Mouse (Mus musculus) hindbrain, embryonic 14.5 days (tissue): ENCODE data around the gene Slc30a6. TPM values are rescaled to one million over a fixed set of nuclear protein-coding genes. Genes with fewer than 3 reads are reported as not detected.

ENCODE experiments used
- ATAC-seq: fragments of 200-750 bp; cut with Nextera tagmentation; 2 replicates; pipeline ENCODE4 v1.8.0; 2017; ENCODE audit warnings: moderate number of reproducible peaks, mild to moderate bottlenecking, moderate TSS enrichment, moderate library complexity; ENCODE audit not compliant: low FRiP score
- DNase-seq: peaks from one replicate; pipeline ENCODE4 v3.0.0-alpha.2; 2015; ENCODE audit warnings: low spot score
- H3K27ac ChIP-seq: fragments of 300-500 bp; sonication (generic); 2 replicates; pipeline ENCODE4 v1.5.1; 2014; ENCODE audit warnings: mild to moderate bottlenecking, moderate library complexity
- H3K27me3 ChIP-seq: fragments of 300-500 bp; sonication (generic); 2 replicates; pipeline ENCODE4 v1.6.1; 2014; ENCODE audit warnings: mild to moderate bottlenecking, low read length, mixed read lengths; ENCODE audit not compliant: control insufficient read depth, insufficient read depth
- H3K36me3 ChIP-seq: fragments of 300-500 bp; sonication (generic); replicated peaks from 2 replicates; pipeline ENCODE4 v1.6.1; 2014; ENCODE audit not compliant: control insufficient read depth, insufficient read depth
- H3K4me1 ChIP-seq: fragments of 300-500 bp; sonication (generic); replicated peaks from 2 replicates; pipeline ENCODE4 v1.6.1; 2014; ENCODE audit warnings: antibody characterized with exemption, low read length, mixed read lengths; ENCODE audit not compliant: control insufficient read depth, insufficient read depth
- H3K4me2 ChIP-seq: fragments of 300-500 bp; sonication (generic); replicated peaks from 2 replicates; pipeline ENCODE4 v1.6.1; 2014; ENCODE audit warnings: mild to moderate bottlenecking, moderate library complexity
- H3K4me3 ChIP-seq: fragments of 300-500 bp; sonication (generic); replicated peaks from 2 replicates; pipeline ENCODE4 v1.5.1; 2014; ENCODE audit warnings: mild to moderate bottlenecking, low read length
- H3K9ac ChIP-seq: fragments of 300-500 bp; sonication (generic); 2 replicates; pipeline ENCODE4 v1.6.1; 2014
- H3K9me3 ChIP-seq: fragments of 300-500 bp; sonication (generic); 2 replicates; pipeline ENCODE4 v1.6.1; 2016; ENCODE audit warnings: low read length; ENCODE audit not compliant: control insufficient read depth
- WGBS: fragments of 180-500 bp; shearing (Covaris S2); extraction: QIAGEN DNeasy Blood & Tissue Kit; methylation state at CpG from one replicate; pipeline ENCODE4 v1.1.7; 2014; 5-methylcytosine and 5-hydroxymethylcytosine counted together
- polyA plus RNA-seq: library from polyadenylated mRNA; unstranded; fragments of >200 nt; fragmentation: Nextera tagmentation; extraction: Ambion mirVana; gene quantifications from 2 replicates; pipeline ENCODE4 v1.2.1, GENCODE M21; 2014

The Slc30a6 gene
- polyA plus RNA-seq: 28.1 and 30.8 TPM in 2 replicates

DNA sequence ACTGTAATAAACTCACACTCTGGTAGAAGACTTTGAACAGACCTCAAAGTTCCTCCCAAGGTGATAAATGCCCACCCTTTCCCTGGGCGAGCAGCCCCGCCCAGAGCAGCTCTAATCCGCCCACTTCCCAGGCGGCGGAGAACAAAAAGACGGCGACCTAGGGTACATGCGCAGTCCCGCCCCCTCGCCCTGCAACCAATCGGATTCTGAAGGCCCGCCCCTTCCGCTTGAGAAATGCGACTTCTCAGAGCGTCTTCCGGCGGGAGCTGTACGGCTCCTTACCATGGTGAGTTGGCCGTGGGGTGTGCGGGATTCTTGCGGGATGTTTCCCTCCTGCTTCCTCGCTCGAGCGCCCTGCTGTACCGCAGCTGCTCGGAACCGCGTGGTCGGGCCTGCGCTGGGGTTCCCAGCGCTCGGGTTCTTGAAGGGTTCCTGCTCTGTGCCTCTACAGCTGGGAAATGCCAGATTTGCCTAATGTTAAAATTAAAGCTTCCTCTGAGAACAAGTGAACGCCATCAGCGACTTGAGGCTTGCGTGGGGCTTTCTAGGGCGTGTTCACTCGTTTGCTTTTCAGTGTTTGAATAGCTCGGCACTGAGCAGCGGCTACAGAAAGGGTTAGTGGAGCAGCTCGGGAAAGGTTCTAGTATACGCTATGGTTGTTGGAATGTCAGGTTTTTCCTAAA is at the start of gene Slc30a6:
Gene Slc30a6 (plus strand): TSS at position 226 of the 683 bp plus-strand sequence.
- ATAC-seq: peak; percentile 98
- H3K4me3 ChIP-seq: peak within 1 kb of the TSS; percentile 68
- peak within 1 kb of the TSS; percentile 87 for H3K27ac ChIP-seq
- peaks cover 4% of the 10 kb centered on the region; the same call in 1 of the 2 replicates for H3K36me3 ChIP-seq
- H3K27me3 ChIP-seq: no peaks in the 10 kb centered on the region
- peak; percentile 95 for DNase-seq
- WGBS: under 1% methylated on average over 41 of the region's 41 CpGs
- H3K4me2 ChIP-seq: peak within 1 kb of the TSS; percentile 78
- H3K9ac ChIP-seq: peak within 1 kb of the TSS; percentile 77
- peaks cover 12% of the 10 kb centered on the region for H3K4me1 ChIP-seq
- no peaks in the 10 kb centered on the region for H3K9me3 ChIP-seq

DNA sequence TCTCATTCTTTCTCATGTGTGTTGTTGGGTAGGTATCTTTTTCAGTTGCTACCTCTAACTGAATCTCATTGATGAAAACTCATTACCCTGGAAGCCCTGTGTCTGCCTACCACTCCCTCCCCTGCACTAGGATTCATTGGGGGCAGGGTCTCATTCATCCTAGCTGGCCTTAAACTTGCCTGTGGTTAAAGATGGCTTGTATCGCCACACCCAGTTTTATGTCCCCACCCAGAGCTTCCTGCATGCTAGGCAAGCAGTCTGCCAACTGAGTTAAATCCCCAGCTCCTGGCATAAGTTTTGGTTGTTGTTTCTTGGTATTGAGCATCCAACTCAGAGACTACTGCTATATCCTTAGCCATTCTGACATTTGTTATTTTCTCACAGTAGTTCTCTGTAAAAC is 31.8 kb upstream of the Slc30a6 start:
- H3K4me3 ChIP-seq: no peak overlapping the region
- H3K9me3 ChIP-seq: no peaks in the 10 kb centered on the region
- H3K27me3 ChIP-seq: no peaks in the 10 kb centered on the region
- H3K9ac ChIP-seq: no peak overlapping the region
- no peaks in the 10 kb centered on the region for H3K4me1 ChIP-seq
- 87% methylated on average over 1 of the region's 1 CpGs for WGBS
- ATAC-seq (no peak), DNase-seq (no peak)
- peaks cover 86% of the 10 kb centered on the region for H3K36me3 ChIP-seq
- no peak overlapping the region for H3K4me2 ChIP-seq
- no peak overlapping the region for H3K27ac ChIP-seq

- no peaks in the 10 kb centered on the region for H3K27me3 ChIP-seq
- no peaks in the 10 kb centered on the region for H3K9me3 ChIP-seq
- no peak overlapping the region for H3K9ac ChIP-seq
- ATAC-seq: no peak
- H3K27ac ChIP-seq: no peak overlapping the region
- no peak overlapping the region for H3K4me2 ChIP-seq
- H3K4me1 ChIP-seq: no peaks in the 10 kb centered on the region
- H3K4me3 ChIP-seq: no peak overlapping the region
- WGBS: 87% methylated on average over 1 of the region's 1 CpGs
- peaks cover 84% of the 10 kb centered on the region for H3K36me3 ChIP-seq
- DNase-seq: no peak
These were observed 18.5 kb upstream of the Slc30a6 start for GRCm38 (mm10) chr17:74376916-74377315.

- DNase-seq: no peak
- Histone ChIP-seq H3K9ac (no peak overlapping the region), H3K9me3 (no peaks in the 10 kb centered on the region), H3K4me3 (no peak overlapping the region), H3K27me3 (no peaks in the 10 kb centered on the region), H3K4me2 (no peak overlapping the region), H3K27ac (no peak overlapping the region), H3K36me3 (peaks cover 84% of the 10 kb centered on the region), H3K4me1 (no peaks in the 10 kb centered on the region)
- no peak for ATAC-seq
These were observed 8.8 kb upstream of the Slc30a6 start for GRCm38 (mm10) chr17:74386657-74387056.

- 82% methylated on average over 3 of the region's 3 CpGs for WGBS
- peaks cover 52% of the 10 kb centered on the region for H3K36me3 ChIP-seq
- no peak for ATAC-seq
These were observed 5.6 kb upstream of the Slc30a6 start for GRCm38 (mm10) chr17:74389847-74390246.

GRCm38 (mm10) chr17:74394381-74394780 is 1.0 kb upstream of the Slc30a6 start:
- Histone ChIP-seq H3K9ac (no peak overlapping the region), H3K36me3 (peaks cover 11% of the 10 kb centered on the region; the same call in 1 of the 2 replicates), H3K4me2 (0 out of 2 replicates have a peak overlapping the region, but pooled peaks have one; percentile 78), H3K4me3 (peak overlapping the region; percentile 68; the same call in 1 of the 2 replicates), H3K4me1 (peaks cover 12% of the 10 kb centered on the region), H3K9me3 (no peaks in the 10 kb centered on the region), H3K27ac (no peak overlapping the region), H3K27me3 (no peaks in the 10 kb centered on the region)
- ATAC-seq (no peak), DNase-seq (no peak)
- 85% methylated on average over 2 of the region's 2 CpGs for WGBS

More at GRCm38 (mm10) chr17:74389847-74390246, 5.6 kb upstream of the Slc30a6 start:
- no peaks in the 10 kb centered on the region for H3K9me3 ChIP-seq
- H3K9ac ChIP-seq: no peak overlapping the region
- H3K4me1 ChIP-seq: no peaks in the 10 kb centered on the region
- H3K4me2 ChIP-seq: no peak overlapping the region
- H3K27me3 ChIP-seq: no peaks in the 10 kb centered on the region
- no peak overlapping the region for H3K4me3 ChIP-seq
- no peak overlapping the region for H3K27ac ChIP-seq
- no peak for DNase-seq

- Histone ChIP-seq H3K27ac (no peak overlapping the region), H3K27me3 (no peaks in the 10 kb centered on the region), H3K4me2 (peak overlapping the region; percentile 78), H3K4me1 (peaks cover 12% of the 10 kb centered on the region), H3K9ac (peak overlapping the region; percentile 44), H3K4me3 (peak overlapping the region; percentile 68), H3K36me3 (peaks cover 10% of the 10 kb centered on the region; the same call in 1 of the 2 replicates), H3K9me3 (no peaks in the 10 kb centered on the region)
- WGBS: 33% methylated on average over 16 of the region's 16 CpGs
- ATAC-seq (peak; percentile 34), DNase-seq (peak; percentile 24)
These were observed 553 bp upstream of the Slc30a6 start for GRCm38 (mm10) chr17:74394855-74395254.

GRCm38 (mm10) chr17:74396766-74397165 is 1.4 kb downstream of the Slc30a6 start:
- Histone ChIP-seq H3K9me3 (no peaks in the 10 kb centered on the region), H3K27me3 (no peaks in the 10 kb centered on the region), H3K4me2 (peak overlapping the region; percentile 78), H3K27ac (no peak overlapping the region), H3K36me3 (peaks cover 2% of the 10 kb centered on the region; the same call in 1 of the 2 replicates), H3K9ac (peak overlapping the region; percentile 77; the same call in 1 of the 2 replicates), H3K4me1 (peaks cover 12% of the 10 kb centered on the region), H3K4me3 (no peak overlapping the region)
- ATAC-seq (no peak), DNase-seq (no peak)
- 87% methylated on average over 4 of the region's 4 CpGs for WGBS

DNA sequence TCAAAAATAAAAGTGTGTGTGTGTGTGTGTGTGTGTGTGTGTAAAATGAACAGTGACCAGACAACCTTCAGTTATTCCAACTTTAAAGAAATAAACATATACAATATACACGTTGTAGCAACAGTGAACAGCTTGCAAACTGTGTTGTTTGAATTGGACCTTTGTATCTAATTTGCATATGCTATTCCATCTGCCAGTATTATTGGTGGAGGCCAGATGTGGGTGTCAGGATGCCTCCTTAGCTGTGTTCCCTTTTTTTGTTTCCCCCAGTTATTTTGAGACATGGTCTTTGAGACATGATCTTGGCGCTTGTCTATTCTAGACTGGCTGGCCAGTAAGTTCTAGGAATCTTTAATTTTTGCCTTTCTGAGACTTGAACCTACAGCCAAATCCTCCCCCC is 1.8 kb downstream of the Slc30a6 start:
- DNase-seq: no peak
- no peak overlapping the region for H3K9ac ChIP-seq
- WGBS: 82% methylated on average over 2 of the region's 2 CpGs
- no peak overlapping the region for H3K4me3 ChIP-seq
- peaks cover 4% of the 10 kb centered on the region; the same call in 1 of the 2 replicates for H3K36me3 ChIP-seq
- no peak overlapping the region for H3K27ac ChIP-seq
- peaks cover 12% of the 10 kb centered on the region for H3K4me1 ChIP-seq
- no peak for ATAC-seq
- no peaks in the 10 kb centered on the region for H3K9me3 ChIP-seq
- H3K27me3 ChIP-seq: no peaks in the 10 kb centered on the region
- H3K4me2 ChIP-seq: no peak overlapping the region
